14 mouse cellular contexts compared by ENCODE assay signal in the genomic region with DNA sequence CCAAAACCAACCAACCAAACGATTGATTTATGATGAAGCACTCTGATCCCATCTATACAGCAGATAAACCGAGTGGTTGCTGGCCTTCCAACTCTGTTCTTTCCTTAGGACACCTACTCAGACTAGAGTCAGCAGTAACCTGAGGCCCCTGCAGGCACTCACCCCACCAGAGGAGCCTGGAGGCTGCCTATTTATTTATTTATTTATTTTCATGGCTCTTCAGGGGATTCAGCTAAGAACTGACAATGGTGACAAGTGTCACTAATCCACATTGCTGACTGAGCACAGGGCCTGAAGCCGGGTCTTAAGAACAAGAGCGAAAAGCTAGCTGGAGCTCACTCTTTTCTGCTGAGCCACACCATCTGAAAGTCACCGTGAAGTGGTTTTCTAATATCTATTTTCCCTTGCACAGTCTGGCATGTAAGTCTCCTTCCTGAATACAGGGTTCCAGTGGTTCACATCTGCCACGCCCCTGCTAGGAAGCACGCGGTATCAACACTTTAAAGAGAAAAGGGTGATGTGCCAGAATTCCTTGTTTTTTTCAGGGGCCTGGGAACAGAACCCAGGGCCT. TPM values are rescaled to one million over a fixed set of nuclear protein-coding genes. Genes with fewer than 3 reads are reported as not detected.
DNase-seq lines count a peak whose midpoint lies in the region; ATAC-seq lines count a peak whose summit lies in the region.
"Had no signal": no experiment of that assay in that cellular context is flagged by ENCODE, and none has a peak within 500 bp of the region (broad histone marks: within the 10 kb centered on the region; RNA-seq: fewer than 3 reads in every experiment).

No protein-coding gene starts in this region.

- peaks cover 31% of the 10 kb centered on the region for H3K4me1 ChIP-seq in embryonic facial prominence, embryonic 13.5 days
- peaks cover 20% of the 10 kb centered on the region for H3K4me1 ChIP-seq in hindbrain, embryonic 15.5 days (replicated peaks)
- peaks cover 15% of the 10 kb centered on the region for H3K4me1 ChIP-seq in neural tube, embryonic 11.5 days (ENCODE audit: control insufficient read depth, insufficient read depth, low read length)

- no peak for ATAC-seq in embryonic facial prominence, embryonic 13.5 days (ENCODE audit: insufficient number of reproducible peaks, insufficient read depth, low FRiP score, low TSS enrichment, low read depth)
- ATAC-seq in hindbrain, embryonic 15.5 days (ENCODE audit: low FRiP score, low read depth): peak; percentile 23; the same call in 1 of the 2 replicates
- no peak for ATAC-seq in neural tube, embryonic 11.5 days (ENCODE audit: insufficient read depth, low FRiP score, low TSS enrichment)
- ATAC-seq in activated CD4-positive, CD25-positive, alpha-beta regulatory T cell, adult 4 months: no peak
- ATAC-seq in megakaryocyte progenitor cell, adult 5-6 weeks (replicated peaks; ENCODE audit: poor library complexity): no peak

- DNase-seq in retina, postnatal 1 day: peak; percentile 48
- DNase-seq in retina, embryonic 14.5 days (ENCODE audit: low spot score): no peak
- peak; percentile 35 for DNase-seq in neural tube, embryonic 11.5 days (ENCODE audit: low spot score)
- no peak for DNase-seq in ovary, postnatal 36 days (ENCODE audit: low spot score)
- DNase-seq: adrenal gland, postnatal 25 days; cerebellum, postnatal 10 days; spleen, adult 18-20 months had no signal

- H3K27ac ChIP-seq in embryonic facial prominence, embryonic 13.5 days: peak overlapping the region; percentile 62
- H3K27ac ChIP-seq in hindbrain, embryonic 15.5 days (replicated peaks): peak overlapping the region; percentile 78
- 0 out of 2 replicates have a peak overlapping the region, but pooled peaks have one; percentile 44 for H3K27ac ChIP-seq in neural tube, embryonic 11.5 days (ENCODE audit: low read depth, low read length)
- H3K27ac ChIP-seq: liver, embryonic 15.5 days had no signal

- 46% methylated on average over 8 of the region's 8 CpGs for WGBS in embryonic facial prominence, embryonic 13.5 days
- WGBS in hindbrain, embryonic 15.5 days: 43% methylated on average over 8 of the region's 8 CpGs
- WGBS in neural tube, embryonic 11.5 days: 57% methylated on average over 8 of the region's 8 CpGs

- H3K9ac ChIP-seq in embryonic facial prominence, embryonic 13.5 days: no peak overlapping the region
- peak overlapping the region; percentile 20; the same call in 1 of the 2 replicates for H3K9ac ChIP-seq in hindbrain, embryonic 15.5 days
- no peak overlapping the region for H3K9ac ChIP-seq in neural tube, embryonic 11.5 days (ENCODE audit: low read length)
- H3K9ac ChIP-seq: liver, embryonic 15.5 days had no signal

- H3K36me3 ChIP-seq in embryonic facial prominence, embryonic 13.5 days: peaks cover 2% of the 10 kb centered on the region; the same call in 1 of the 2 replicates
- no peaks in the 10 kb centered on the region for H3K36me3 ChIP-seq in hindbrain, embryonic 15.5 days
- H3K36me3 ChIP-seq in neural tube, embryonic 11.5 days (ENCODE audit: control insufficient read depth, insufficient read depth, low read length): no peaks in the 10 kb centered on the region
- H3K36me3 ChIP-seq: G1E; liver, embryonic 15.5 days had no signal

- no peaks in the 10 kb centered on the region for H3K27me3 ChIP-seq in embryonic facial prominence, embryonic 13.5 days
- H3K27me3 ChIP-seq in hindbrain, embryonic 15.5 days: no peaks in the 10 kb centered on the region
- no peaks in the 10 kb centered on the region for H3K27me3 ChIP-seq in neural tube, embryonic 11.5 days (ENCODE audit: control insufficient read depth, insufficient read depth, low read length)

- no peaks in the 10 kb centered on the region for H3K9me3 ChIP-seq in embryonic facial prominence, embryonic 13.5 days
- no peaks in the 10 kb centered on the region for H3K9me3 ChIP-seq in hindbrain, embryonic 15.5 days
- no peaks in the 10 kb centered on the region for H3K9me3 ChIP-seq in neural tube, embryonic 11.5 days (ENCODE audit: control insufficient read depth, low read length)
- H3K9me3 ChIP-seq: liver, embryonic 15.5 days had no signal

- no peak overlapping the region for H3K4me2 ChIP-seq in embryonic facial prominence, embryonic 13.5 days
- peak overlapping the region; percentile 60 for H3K4me2 ChIP-seq in hindbrain, embryonic 15.5 days
- H3K4me2 ChIP-seq in neural tube, embryonic 11.5 days (ENCODE audit: low read depth): no peak overlapping the region
- H3K4me2 ChIP-seq: liver, embryonic 15.5 days had no signal

- H3K4me3 ChIP-seq in embryonic facial prominence, embryonic 13.5 days: no peak overlapping the region
- no peak overlapping the region for H3K4me3 ChIP-seq in hindbrain, embryonic 15.5 days
- no peak overlapping the region for H3K4me3 ChIP-seq in neural tube, embryonic 11.5 days (ENCODE audit: low read depth, low read length)
- H3K4me3 ChIP-seq: liver, embryonic 15.5 days; myocyte had no signal

RNA-seq across cellular contexts. Expression of a gene that starts 6.9 kb away (rescaled TPM):
- 68.9 and 80.7 TPM in 2 replicates for polyA plus RNA-seq in embryonic facial prominence, embryonic 13.5 days (2015; fragmentation: Nextera tagmentation; extraction: Ambion mirVana)
- 147 and 161 TPM in 2 replicates for polyA plus RNA-seq in hindbrain, embryonic 15.5 days (2015; fragmentation: Nextera tagmentation; extraction: Ambion mirVana)
- 165 and 172 TPM in 2 replicates for polyA plus RNA-seq in neural tube, embryonic 11.5 days (2014; fragmentation: Nextera tagmentation; extraction: Ambion mirVana)
- polyA plus RNA-seq in activated CD4-positive, CD25-positive, alpha-beta regulatory T cell, adult 4 months (2017; shearing (Covaris generic)): under 1 TPM; 0.14 to 0.40 TPM
- total RNA-seq in megakaryocyte progenitor cell, adult 5-6 weeks (2015): 27.6 and 35.4 TPM in 2 replicates
- total RNA-seq in megakaryocyte progenitor cell, adult 5-6 weeks (2017): 34.8 and 47.8 TPM in 2 replicates

Comparison
In these comparisons a context has a peak if more than half of its experiments do, and no peak if none do; other contexts are left out.
1. DNase-seq: peak in retina, postnatal 1 day (single experiment) and neural tube, embryonic 11.5 days (single experiment); none in retina, embryonic 14.5 days (single experiment) and ovary, postnatal 36 days (single experiment).
2. RNA of a gene that starts 6.9 kb away (polyA plus RNA-seq): 165 to 172 TPM in neural tube, embryonic 11.5 days, 147 to 161 TPM in hindbrain, embryonic 15.5 days and 68.9 to 80.7 TPM in embryonic facial prominence, embryonic 13.5 days; 0.14 to 0.40 TPM in activated CD4-positive, CD25-positive, alpha-beta regulatory T cell, adult 4 months; every median in the first group is over 10 times any median in the second.
3. Peak in every context shown above with its lines, with median percentiles within 50 percentile points of each other: H3K27ac ChIP-seq.